Mouse (Mus musculus) cerebellum, adult 2 months (tissue): ENCODE data around the gene Iqce.

Experiments
- CTCF ChIP-seq: fragments of 200-500 bp; IDR thresholded peaks from 2 replicates; pipeline ENCODE4 v1.5.1; 2011; ENCODE audit warnings: low read depth, mild to moderate bottlenecking, control low read depth, low read length, moderate library complexity, borderline replicate concordance; ENCODE audit not compliant: insufficient read depth
- POLR2A ChIP-seq: fragments of 200-500 bp; IDR thresholded peaks from 2 replicates; pipeline ENCODE4 v1.6.1; 2011; ENCODE audit warnings: low read length, control low read depth, borderline replicate concordance; ENCODE audit not compliant: insufficient read depth

GRCm38 (mm10) chr5:140675640-140676039 is 26.5 kb downstream of the Iqce start:
- TF ChIP-seq CTCF (no peak), POLR2A (no peak)
